Mouse (Mus musculus) kidney, adult 11 months (tissue): ENCODE measurements around the gene Prkn.

ENCODE experiments used
- DNase-seq: peaks from one replicate; pipeline ENCODE4 v3.0.0; 2022

Prkn gene

GRCm38 (mm10) chr17:11023371-11023770 is 183.2 kb downstream of the Prkn start:
- DNase-seq: peak; percentile 31

- no peak for DNase-seq
Observed at GRCm38 (mm10) chr17:11029348-11029747, 189.2 kb downstream of the Prkn start.

GRCm38 (mm10) chr17:11030936-11031335 is 190.8 kb downstream of the Prkn start:
- no peak for DNase-seq

GRCm38 (mm10) chr17:11032366-11032765 is 192.2 kb downstream of the Prkn start:
- DNase-seq: no peak

DNA sequence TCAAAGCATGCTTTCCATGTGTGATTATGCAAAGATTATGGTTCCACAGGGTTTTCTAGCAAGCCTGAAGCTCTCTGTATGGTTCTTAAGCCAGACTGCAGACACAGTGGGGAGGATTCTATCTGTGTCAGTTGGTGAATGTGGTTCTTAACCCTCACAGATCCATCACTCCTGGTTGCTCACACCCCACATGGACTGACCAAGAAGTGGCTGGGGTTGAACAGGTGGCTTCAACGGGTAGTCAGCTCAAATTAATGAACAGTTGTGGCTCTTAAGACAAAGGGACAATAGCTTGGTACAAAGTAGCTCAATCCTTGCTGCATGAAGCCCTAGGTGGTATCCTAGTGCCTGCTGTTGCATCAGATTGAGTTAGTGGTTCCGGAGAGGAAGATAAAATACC is 193.4 kb downstream of the Prkn start:
- DNase-seq: no peak

DNA sequence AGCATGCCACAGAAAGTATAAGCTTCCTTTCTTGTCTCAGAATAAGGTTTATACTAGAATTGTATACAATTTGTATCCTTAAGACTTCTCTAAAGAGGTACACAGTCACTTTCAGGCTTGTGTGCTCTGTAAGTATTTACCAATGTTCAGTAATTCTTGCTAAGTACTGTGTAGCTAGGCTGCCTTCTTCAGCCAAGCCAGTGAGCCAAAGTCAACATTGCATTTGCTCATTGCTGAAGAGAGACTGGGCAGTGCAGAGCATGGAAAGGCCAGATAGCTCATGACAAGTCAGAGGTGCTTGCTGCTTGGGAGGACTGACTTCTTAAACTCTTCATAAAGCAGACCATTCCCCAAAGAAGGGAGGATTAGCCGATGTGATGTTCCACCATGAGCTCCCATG is 198.1 kb downstream of the Prkn start:
- DNase-seq: no peak

GRCm38 (mm10) chr17:11058986-11059385 is 218.8 kb downstream of the Prkn start:
- DNase-seq: no peak

DNA sequence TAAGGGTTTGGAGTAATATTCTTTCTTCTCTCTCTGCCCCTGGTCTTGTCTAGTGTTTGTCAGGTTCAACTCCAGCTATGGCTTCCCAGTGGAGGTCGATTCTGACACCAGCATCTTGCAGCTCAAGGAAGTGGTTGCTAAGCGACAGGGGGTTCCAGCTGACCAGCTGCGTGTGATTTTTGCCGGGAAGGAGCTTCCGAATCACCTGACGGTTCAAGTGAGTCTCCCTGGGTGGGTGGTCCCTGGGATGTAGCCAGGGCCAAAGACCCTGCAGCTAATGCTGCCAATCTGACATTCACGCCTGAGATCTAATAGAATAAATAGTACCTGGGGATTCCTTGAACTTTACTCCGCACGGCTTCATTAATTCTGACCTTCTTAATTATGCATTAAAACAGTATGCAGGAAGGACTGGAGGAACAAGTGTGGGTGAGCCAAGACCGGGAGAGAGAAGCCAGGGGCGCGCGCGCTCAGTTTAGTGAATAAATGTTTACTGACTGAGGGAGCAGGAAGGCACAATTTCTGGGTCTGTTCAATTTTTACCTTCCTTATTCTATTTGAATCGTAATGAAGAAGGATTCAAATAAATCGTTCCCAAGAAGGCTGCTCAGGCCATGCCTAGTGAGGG is 227.0 kb downstream of the Prkn start:
- DNase-seq: peak; percentile 35

DNA sequence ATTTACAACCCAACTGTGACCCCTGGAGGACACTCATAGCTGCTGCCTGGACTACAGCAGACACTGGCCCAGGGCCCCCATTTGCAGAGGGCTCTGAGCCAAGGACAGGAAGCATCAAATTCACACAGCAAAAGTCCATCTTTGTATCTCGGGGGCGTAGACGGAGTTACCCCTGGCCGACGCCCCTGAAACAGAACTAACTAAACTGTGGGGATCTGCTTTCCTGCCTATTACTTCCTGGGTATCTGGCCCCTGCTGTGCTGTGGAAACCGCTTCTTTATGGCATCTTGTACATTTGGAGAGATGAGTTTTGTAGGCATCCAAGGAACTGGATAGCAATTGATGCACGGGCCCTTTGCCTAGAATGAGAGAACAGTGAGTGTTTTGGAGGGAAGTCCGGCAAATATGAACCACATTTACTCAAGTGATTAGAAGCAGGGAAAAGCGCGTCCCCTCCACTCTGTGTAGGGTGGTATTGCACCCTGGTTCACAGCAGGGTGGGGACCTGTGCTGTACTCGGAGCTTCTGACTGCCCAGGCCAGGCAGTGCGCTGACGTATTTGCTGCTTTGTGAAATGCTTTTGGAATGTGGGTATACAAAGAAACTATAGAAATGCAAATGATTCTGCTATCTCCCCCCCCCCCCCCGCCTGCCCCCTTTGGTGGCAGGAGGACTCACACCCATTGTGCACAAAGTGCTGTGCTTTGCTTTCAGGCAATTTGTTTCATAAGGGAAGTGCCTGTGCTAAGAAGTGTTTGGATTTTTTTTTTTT is 227.7 kb downstream of the Prkn start:
- peak; percentile 30 for DNase-seq

DNA sequence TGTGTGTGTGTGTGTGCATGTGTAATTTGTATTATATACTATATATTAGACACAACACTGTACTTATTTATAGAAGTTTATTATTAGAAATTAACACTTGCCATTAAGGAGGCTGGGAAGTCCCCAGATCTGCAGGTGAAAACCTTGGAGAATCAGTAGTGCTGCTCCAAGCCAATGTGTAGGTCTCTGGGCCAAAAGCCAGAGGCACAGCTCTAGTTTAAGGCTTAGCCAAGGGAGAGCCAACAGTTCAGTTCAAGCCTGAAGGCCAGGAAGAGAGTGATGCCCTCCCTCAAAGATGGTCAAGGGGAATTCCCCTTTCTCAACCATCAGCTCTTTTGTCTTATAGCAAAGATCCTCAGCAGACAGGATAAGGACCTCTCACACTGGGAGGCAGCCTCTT is 230.8 kb downstream of the Prkn start:
- DNase-seq: no peak

- no peak for DNase-seq
Observed at GRCm38 (mm10) chr17:11076319-11076903, 236.2 kb downstream of the Prkn start.

GRCm38 (mm10) chr17:11086492-11086891 is 246.3 kb downstream of the Prkn start:
- no peak for DNase-seq

- no peak for DNase-seq
Observed at GRCm38 (mm10) chr17:11087088-11087487, 246.9 kb downstream of the Prkn start.

DNA sequence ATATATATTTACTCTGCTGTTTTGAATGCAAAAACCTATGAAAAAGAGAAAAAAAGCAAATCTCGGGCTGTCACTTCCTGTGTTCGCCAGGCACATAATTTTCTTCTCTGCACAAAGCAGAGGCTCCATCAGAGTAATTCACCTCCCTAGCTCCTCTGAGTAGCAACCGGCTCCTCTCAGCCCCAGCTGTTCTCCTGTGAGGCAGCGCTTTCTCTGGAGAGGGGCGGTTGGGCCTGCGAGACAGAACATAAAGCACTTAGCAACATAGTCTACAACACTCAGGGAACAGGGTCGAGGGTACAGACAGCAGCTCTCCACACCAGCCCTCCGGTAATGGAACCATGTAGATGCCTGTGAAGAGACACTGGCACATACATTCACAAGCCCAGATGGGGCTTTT is 247.6 kb downstream of the Prkn start:
- no peak for DNase-seq

DNA sequence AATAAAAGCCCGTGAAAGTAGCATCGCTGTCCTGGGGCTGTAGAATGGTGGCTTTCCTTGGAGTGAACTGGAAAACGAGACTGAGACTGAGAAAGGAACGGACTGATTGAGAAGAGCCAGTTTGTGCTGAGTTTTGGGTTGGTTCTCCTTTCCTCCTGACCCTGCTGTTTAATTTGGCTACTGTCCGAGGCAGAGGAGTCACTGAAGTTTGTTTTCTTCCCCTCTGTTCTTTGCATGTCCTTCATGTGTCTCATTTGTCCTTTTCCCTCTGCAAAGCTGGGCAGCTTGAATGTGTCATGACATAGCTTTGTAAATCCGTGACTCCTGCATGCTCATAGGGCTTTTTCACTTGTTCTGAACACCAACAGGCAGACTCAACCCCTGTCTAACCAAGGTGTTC is 249.2 kb downstream of the Prkn start:
- no peak for DNase-seq

- peak; percentile 18 for DNase-seq
Observed at GRCm38 (mm10) chr17:11092900-11093299, 252.7 kb downstream of the Prkn start.

GRCm38 (mm10) chr17:11093321-11093720 is 253.1 kb downstream of the Prkn start:
- no peak for DNase-seq

GRCm38 (mm10) chr17:11107007-11107406 is 266.8 kb downstream of the Prkn start:
- DNase-seq: no peak

GRCm38 (mm10) chr17:11107916-11108315 is 267.7 kb downstream of the Prkn start:
- no peak for DNase-seq

GRCm38 (mm10) chr17:11117508-11117907 is 277.3 kb downstream of the Prkn start:
- no peak for DNase-seq

DNA sequence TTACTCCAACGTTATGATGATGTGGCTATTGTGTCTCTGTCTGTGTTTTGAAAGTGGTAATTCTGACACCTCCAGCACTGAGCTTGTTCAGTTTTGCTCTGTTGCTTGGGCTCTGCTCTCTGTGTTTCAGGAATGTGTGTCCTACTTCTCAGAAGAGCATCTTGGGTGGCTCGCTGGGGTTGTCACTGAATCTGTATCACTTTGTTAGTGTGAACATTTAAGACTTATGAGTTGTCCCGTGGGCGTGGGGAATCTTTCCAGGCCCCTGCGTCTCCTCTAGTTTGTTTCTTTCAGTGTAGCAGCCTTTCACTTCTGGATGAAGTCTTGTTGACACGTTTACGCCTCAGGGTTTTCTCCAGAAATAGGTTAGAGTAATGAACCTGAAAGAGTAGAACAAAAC is 283.9 kb downstream of the Prkn start:
- no peak for DNase-seq

GRCm38 (mm10) chr17:11127217-11127616 is 287.0 kb downstream of the Prkn start:
- no peak for DNase-seq

DNA sequence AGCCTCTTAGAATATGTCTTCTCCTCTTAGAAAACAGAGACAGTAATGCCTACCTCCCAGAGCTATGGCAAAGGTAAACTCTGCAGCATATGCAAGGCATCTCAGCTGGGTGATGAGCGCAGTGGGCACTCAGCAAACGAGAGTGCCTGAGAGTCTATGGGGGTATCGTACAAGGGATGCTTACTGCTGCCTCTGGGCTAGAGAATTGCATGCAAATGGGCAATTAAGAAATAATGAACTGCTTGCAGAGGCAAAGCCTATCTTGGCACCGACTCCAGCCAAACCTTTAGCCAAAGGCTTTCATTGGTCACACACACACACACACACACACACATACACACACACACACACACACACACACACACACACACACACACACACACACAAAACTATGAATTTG is 290.7 kb downstream of the Prkn start:
- no peak for DNase-seq

DNA sequence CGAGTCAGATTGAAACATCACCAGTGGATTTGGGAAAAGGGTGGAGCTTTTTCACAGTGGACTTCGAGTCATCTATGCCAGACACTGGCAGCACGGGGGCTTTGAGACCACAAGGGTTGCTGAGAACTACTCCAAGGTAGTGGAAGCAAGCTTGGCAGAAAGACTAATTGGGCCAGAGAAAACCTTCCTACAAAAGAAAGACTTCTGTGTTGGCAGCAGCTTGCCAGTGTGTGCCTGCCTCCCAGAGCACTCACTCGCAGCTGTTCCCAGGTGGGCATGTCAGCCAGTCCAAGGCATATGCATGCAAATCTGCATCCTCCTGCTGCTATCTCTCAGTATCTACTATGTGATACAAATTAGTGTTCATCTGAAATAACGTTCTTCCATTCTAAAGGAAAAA is 302.1 kb downstream of the Prkn start:
- no peak for DNase-seq
